Comparison of ENCODE assay signal across 17 mouse cellular contexts in genomic region chr8:18158619-18159018, GRCm38 (mm10).
DNase-seq lines count a peak whose midpoint lies in the region; ATAC-seq lines count a peak whose summit lies in the region.
"Had no signal": no experiment of that assay in that cellular context is flagged by ENCODE, and none has a peak within 500 bp of the region (broad histone marks: within the 10 kb centered on the region; RNA-seq: fewer than 3 reads in every experiment).

No protein-coding gene starts in this region.

- peaks cover 14% of the 10 kb centered on the region for H3K4me1 ChIP-seq in embryonic facial prominence, embryonic 10.5 days
- H3K4me1 ChIP-seq in liver, embryonic 13.5 days (replicated peaks): no peaks in the 10 kb centered on the region
- H3K4me1 ChIP-seq: limb, embryonic 15.5 days; neural tube, embryonic 12.5 days had no signal

- no peak overlapping the region for H3K9ac ChIP-seq in liver, embryonic 13.5 days
- H3K9ac ChIP-seq: limb, embryonic 15.5 days; neural tube, embryonic 12.5 days had no signal

- no peak overlapping the region for H3K4me3 ChIP-seq in embryonic facial prominence, embryonic 10.5 days
- no peak overlapping the region for H3K4me3 ChIP-seq in liver, embryonic 13.5 days (replicated peaks)
- H3K4me3 ChIP-seq: limb, embryonic 15.5 days; neural tube, embryonic 12.5 days had no signal

- H3K4me2 ChIP-seq in liver, embryonic 13.5 days: no peak overlapping the region
- H3K4me2 ChIP-seq: limb, embryonic 15.5 days; neural tube, embryonic 12.5 days had no signal

- 0 out of 2 replicates have a peak, but pooled peaks cover 4% of the 10 kb centered on the region for H3K27me3 ChIP-seq in embryonic facial prominence, embryonic 10.5 days (replicated peaks; ENCODE audit: low read depth, poor library complexity, severe bottlenecking)
- no peaks in the 10 kb centered on the region for H3K27me3 ChIP-seq in liver, embryonic 13.5 days
- H3K27me3 ChIP-seq: limb, embryonic 15.5 days; neural tube, embryonic 12.5 days had no signal

- WGBS in embryonic facial prominence, embryonic 10.5 days: 25% methylated on average over 6 of the region's 6 CpGs
- 64% methylated on average over 6 of the region's 6 CpGs for WGBS in liver, embryonic 13.5 days (ENCODE audit: insufficient replicate concordance)

- peak; percentile 55; the same call in 1 of the 2 replicates for ATAC-seq in liver, embryonic 13.5 days (ENCODE audit: low read depth)
- ATAC-seq: inflammation-experienced regulatory T-cells, adult 6 months had no signal

- no peak overlapping the region for H3K27ac ChIP-seq in embryonic facial prominence, embryonic 10.5 days (replicated peaks)
- H3K27ac ChIP-seq in liver, embryonic 13.5 days: no peak overlapping the region
- H3K27ac ChIP-seq: limb, embryonic 15.5 days; neural tube, embryonic 12.5 days had no signal

- peak; percentile 4 for DNase-seq in kidney, adult 9 months
- DNase-seq in kidney, postnatal 36 days: no peak
- DNase-seq in embryonic facial prominence, embryonic 10.5 days (ENCODE audit: low spot score): peak; percentile 23
- no peak for DNase-seq in liver, embryonic 13.5 days
- peak; percentile 24 for DNase-seq in retina, postnatal 1 day
- DNase-seq in cerebellum, postnatal 14 days: no peak
- DNase-seq in lung, postnatal 25 days (ENCODE audit: low spot score): no peak
- DNase-seq: cerebellum, adult 2 months; heart, adult 18-20 months; kidney, postnatal 10 days; layer of hippocampus, adult 9-11 months; lung, postnatal 10 days; thymus, adult 2 months had no signal

- no peaks in the 10 kb centered on the region for H3K9me3 ChIP-seq in embryonic facial prominence, embryonic 10.5 days
- no peaks in the 10 kb centered on the region for H3K9me3 ChIP-seq in liver, embryonic 13.5 days (replicated peaks)
- H3K9me3 ChIP-seq: G1E; limb, embryonic 15.5 days; neural tube, embryonic 12.5 days had no signal

- H3K36me3 ChIP-seq in embryonic facial prominence, embryonic 10.5 days (replicated peaks): no peaks in the 10 kb centered on the region
- no peaks in the 10 kb centered on the region for H3K36me3 ChIP-seq in liver, embryonic 13.5 days
- H3K36me3 ChIP-seq: G1E; limb, embryonic 15.5 days; neural tube, embryonic 12.5 days had no signal

Comparison
In these comparisons a context has a peak if more than half of its experiments do, and no peak if none do; other contexts are left out.
1. DNase-seq: peak in kidney, adult 9 months (single experiment), embryonic facial prominence, embryonic 10.5 days (single experiment) and retina, postnatal 1 day (single experiment); none in kidney, postnatal 36 days (0 of 2), liver, embryonic 13.5 days (single experiment), cerebellum, postnatal 14 days (0 of 2) and lung, postnatal 25 days (single experiment).